Mouse (Mus musculus): Measurements from ENCODE around the gene Ythdf1. TPM values are rescaled to one million over a fixed set of nuclear protein-coding genes. Genes with fewer than 3 reads are reported as not detected.

Ythdf1 gene
- total RNA-seq, 2 experiments from 2014 or later = 54.8 to 66.4 TPM

GRCm38 (mm10) chr2:180919913-180920809 is 588 bp downstream of the Ythdf1 start:
- peak; percentile 27 for DNase-seq
- intact Hi-C loops (cut with DNase I) = loop anchor here (10.0 kb wide), 1 partner anchor 145 kb away; no protein-coding TSS in a partner anchor

DNA sequence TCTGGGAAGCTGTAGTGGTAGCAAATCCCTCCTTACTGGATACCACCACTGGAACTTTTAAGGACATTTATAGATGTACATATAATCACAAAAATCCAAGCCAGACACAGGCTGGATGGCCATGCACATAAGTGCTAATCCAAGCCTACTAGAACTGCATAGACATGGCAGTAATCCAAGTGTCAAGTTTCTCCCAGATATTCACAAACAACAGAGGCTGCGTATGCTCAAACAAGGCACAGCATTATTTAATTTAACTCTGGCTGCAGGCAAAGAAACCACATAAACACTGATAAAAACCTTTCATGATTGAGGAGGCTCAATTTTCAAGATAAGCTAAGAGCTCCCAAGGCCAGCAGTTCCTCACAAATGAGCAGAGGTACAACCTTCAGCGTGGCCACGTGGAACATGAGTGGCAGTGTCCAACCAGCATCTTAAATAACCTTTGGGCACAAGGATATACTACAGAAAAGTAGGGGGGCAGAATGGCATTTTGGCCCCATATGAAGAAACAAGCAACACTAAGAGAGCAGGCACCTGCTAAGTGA is 4.8 kb downstream of the Ythdf1 start:
- intact Hi-C loops (cut with DNase I) = no loop called here
- DNase-seq = no peak

DNA sequence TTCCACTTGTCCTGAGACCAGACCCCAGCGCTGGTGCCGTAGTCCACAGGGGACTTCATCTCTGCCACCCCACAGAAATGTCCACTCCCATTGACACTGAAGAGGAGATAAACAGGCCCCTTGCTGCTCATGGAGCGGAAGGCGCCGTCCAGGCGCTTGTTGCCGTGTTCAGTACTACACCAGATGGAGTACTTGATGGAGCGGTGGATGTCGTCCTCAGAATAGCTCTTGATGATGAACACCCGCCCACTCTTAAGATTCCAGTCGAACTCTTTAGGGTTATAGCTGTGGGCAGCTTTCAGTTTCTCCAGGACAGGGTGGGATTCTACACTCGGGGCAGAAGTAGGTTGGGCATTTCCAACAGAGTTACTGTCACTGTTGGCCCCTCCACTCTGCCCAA is 9.8 kb downstream of the Ythdf1 start:
- DNase-seq = no peak
- intact Hi-C loops (cut with DNase I) = no loop called here

GRCm38 (mm10) chr2:180905556-180906221 is 15.1 kb downstream of the Ythdf1 start:
- intact Hi-C loops (cut with DNase I) = no loop called here
- DNase-seq = no peak

- DNase-seq = no peak
- intact Hi-C loops (cut with DNase I) = no loop called here
These were observed 16.1 kb downstream of the Ythdf1 start for GRCm38 (mm10) chr2:180904435-180905208.

GRCm38 (mm10) chr2:180902086-180902485 is 18.7 kb downstream of the Ythdf1 start:
- intact Hi-C loops (cut with DNase I) = no loop called here
- peak; percentile 20 for DNase-seq

DNA sequence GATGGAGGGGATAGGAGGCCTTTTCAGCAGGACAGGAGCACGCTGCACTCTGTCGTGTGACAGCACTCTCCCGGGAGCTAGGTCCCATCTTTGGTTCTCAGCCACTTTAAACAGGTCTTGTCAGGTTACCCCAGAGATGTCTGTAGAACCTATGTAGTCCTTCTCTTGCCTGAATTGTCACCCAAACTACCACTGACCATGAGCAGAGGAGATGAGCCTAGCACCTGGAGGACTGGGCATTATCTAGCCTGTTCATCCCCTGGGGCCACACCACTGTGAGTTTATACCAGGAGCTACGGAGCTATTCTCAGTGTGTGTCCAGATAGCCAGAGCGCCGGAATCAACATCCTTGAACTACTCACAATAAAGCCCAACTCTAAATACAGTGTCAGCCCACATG is 22.9 kb downstream of the Ythdf1 start:
- DNase-seq = no peak
- intact Hi-C loops (cut with DNase I) = no loop called here

DNA sequence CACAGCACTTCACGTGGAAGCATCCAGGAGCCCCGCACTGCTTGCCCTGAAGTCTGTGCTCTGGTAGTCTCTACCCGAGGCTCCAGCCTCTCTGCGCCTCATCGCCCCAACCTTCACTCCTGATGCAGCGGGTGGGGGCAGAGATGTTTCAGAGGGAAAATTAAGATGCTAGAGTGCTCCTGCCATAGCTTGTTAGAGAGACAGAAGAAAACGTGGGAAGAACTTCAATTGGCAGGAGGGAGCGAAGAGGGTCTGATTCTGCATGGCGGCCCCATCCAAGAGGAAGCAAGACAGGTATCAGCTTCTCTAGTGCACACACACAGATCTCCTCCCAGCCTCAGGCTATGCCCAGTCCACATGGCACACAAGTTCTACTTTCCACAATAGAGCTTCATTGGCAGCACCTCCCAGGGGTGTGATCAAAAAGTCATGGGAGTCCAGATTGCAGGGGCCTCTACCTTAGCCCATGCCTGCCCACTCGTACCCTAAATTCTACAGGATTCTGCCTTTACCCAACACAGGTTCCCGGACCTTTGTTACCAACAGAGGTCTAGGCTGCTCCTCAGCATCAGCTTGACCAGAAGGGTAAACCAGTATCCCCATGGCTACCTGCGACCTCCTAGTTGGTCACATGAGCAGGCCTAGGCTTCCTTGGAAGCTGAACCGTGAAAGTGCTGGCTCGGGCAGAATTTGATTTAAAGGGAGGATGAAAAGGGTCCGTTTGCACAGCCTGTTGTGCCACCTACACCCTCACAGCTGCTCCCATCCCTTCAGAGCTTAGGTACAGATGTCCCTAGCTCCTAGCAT is 23.7 kb downstream of the Ythdf1 start:
- intact Hi-C loops (cut with DNase I) = no loop called here

GRCm38 (mm10) chr2:180895837-180896525 is 24.8 kb downstream of the Ythdf1 start:
- intact Hi-C loops (cut with DNase I) = no loop called here
- DNase-seq = peak; percentile 21

More for the DNA sequence above, 23.7 kb downstream of the Ythdf1 start:
- DNase-seq = no peak

DNA sequence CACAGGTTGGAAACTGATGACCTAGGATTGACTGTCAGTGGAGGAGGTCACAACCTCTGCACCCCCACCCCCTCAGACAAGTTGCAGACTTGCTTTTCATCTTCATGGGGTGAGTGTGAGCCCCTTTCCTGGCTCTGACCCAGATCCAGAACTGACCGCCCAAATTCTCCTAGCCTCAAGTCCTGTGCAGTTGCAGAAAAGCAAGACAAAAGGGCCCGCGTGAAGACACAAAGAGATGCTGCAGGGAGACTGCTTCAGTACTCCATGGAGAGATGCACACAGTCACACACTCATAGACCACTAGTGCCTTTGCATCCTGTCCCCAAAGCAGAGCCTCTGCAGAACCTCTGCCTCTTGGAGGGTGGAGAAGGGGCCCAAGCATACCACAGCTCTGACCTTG is 25.4 kb downstream of the Ythdf1 start:
- intact Hi-C loops (cut with DNase I) = no loop called here
- DNase-seq = no peak

GRCm38 (mm10) chr2:180894734-180895133 is 26.0 kb downstream of the Ythdf1 start:
- intact Hi-C loops (cut with DNase I) = loop anchor here (5.0 kb wide), 1 partner anchor 67 kb away; no protein-coding TSS in a partner anchor

GRCm38 (mm10) chr2:180894029-180894623 is 26.6 kb downstream of the Ythdf1 start:
- DNase-seq = peak; percentile 54
- intact Hi-C loops (cut with DNase I) = loop anchor here (5.0 kb wide), 1 partner anchor 67 kb away; no protein-coding TSS in a partner anchor

More at GRCm38 (mm10) chr2:180894734-180895133, 26.0 kb downstream of the Ythdf1 start:
- DNase-seq = peak; percentile 89

DNA sequence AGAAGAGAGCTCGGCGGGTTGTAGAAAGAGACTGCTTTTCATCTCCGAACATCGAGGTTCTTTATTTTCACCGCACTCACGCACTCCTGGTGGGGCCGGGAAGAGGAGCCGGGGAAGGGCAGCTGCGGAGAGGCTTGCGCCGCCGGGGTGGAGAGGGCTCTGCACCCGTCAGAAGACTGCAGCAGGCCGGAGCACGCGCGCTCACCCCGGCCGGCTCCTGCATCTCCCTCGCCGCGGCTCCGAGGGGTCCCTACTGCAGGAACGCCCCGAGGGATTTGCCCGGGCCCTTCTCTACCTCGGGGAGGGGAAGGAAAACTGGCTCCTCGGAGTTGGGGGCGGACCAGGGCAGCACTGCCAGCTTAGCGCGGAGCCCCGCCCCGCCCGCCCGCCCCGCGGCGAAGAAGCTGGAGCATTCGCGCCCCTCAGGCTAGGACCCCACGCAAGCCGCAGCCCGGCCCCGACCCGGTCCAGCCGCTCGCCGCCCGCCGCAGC is 27.2 kb downstream of the Ythdf1 start:
- peak; percentile 55 for DNase-seq
- intact Hi-C loops (cut with DNase I) = loop anchor here (5.0 kb wide), 1 partner anchor 66 kb away; no protein-coding TSS in a partner anchor

GRCm38 (mm10) chr2:180892841-180893521 is 27.8 kb downstream of the Ythdf1 start:
- intact Hi-C loops (cut with DNase I) = loop anchor here (5.0 kb wide), 1 partner anchor 66 kb away; no protein-coding TSS in a partner anchor
- peak; percentile 90 for DNase-seq

DNA sequence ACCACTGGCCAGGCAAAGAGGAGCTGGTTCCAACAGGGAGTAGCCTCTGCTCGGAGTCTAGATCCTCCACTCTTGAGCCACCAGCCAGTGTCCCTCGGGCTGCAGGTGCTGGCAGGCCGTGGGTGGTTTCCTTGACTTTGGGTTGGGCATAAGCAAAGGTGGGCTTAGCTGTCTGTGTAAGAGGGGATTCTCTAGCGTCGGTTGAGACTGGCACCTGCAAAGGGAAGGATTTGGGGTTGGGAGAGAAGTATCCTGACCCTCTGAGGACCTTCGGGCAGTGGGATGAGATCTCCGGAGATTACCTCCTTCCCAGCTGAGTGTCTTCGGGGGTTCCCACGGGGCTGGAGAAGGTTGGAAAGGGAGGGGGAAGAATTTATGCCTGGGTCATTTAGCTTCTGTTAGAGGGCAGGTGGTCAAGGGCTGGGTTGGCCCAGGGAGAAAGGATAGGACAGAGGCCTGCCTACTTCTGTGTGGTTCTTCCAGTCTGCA is 28.9 kb downstream of the Ythdf1 start:
- no peak for DNase-seq

GRCm38 (mm10) chr2:180891075-180891834 is 29.5 kb downstream of the Ythdf1 start:
- peak; percentile 43 for DNase-seq
- intact Hi-C loops (cut with DNase I) = loop anchor here (5.0 kb wide), 1 partner anchor 64 kb away; no protein-coding TSS in a partner anchor

More for the DNA sequence above, 28.9 kb downstream of the Ythdf1 start:
- intact Hi-C loops (cut with DNase I) = loop anchor here (5.0 kb wide), 1 partner anchor 65 kb away; no protein-coding TSS in a partner anchor
